Comparison of ENCODE assay signal across 12 mouse cellular contexts in the genomic region with DNA sequence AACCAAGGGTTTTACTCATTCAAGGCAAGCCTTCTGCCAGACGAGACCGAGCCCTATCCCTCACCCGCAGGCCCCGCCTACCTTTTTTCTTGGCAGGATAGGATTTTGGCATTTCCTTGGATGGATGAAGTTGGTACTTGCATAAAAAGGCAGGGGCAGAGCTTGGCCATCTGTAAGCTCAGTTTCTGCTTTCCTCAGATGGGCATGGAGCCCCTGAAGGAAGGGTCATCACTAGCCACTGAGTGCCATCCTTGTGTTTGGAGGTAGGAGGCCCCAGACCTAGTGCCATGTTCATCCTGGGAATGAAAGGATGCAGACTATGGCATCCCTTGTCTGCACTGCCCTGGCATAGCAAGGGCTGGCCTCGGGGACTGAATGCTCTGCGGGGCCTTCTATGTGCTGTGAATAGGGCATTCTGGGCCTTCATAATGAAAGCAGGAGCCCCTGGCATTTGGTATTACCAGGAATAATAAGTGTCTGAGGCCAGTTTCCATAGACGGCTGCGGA. TPM values are rescaled to one million over a fixed set of nuclear protein-coding genes. Genes with fewer than 3 reads are reported as not detected.
DNase-seq lines count a peak whose midpoint lies in the region; ATAC-seq lines count a peak whose summit lies in the region.
"Had no signal": no experiment of that assay in that cellular context is flagged by ENCODE, and none has a peak within 500 bp of the region (broad histone marks: within the 10 kb centered on the region; RNA-seq: fewer than 3 reads in every experiment).

No protein-coding gene starts in this region.

- H3K9me3 ChIP-seq in limb, embryonic 15.5 days, result no peaks in the 10 kb centered on the region
- no peaks in the 10 kb centered on the region for H3K9me3 ChIP-seq in limb, embryonic 10.5 days (replicated peaks)
- H3K9me3 ChIP-seq in hindbrain, embryonic 16.5 days (ENCODE audit: control insufficient read depth, low read length), result no peaks in the 10 kb centered on the region
- H3K9me3 ChIP-seq in midbrain, embryonic 15.5 days, result no peaks in the 10 kb centered on the region
- H3K9me3 ChIP-seq: neural tube, embryonic 12.5 days had no signal

- no peak overlapping the region for H3K4me2 ChIP-seq in limb, embryonic 15.5 days
- no peak overlapping the region for H3K4me2 ChIP-seq in hindbrain, embryonic 16.5 days (ENCODE audit: low read length)
- no peak overlapping the region for H3K4me2 ChIP-seq in midbrain, embryonic 15.5 days
- H3K4me2 ChIP-seq: neural tube, embryonic 12.5 days had no signal

- peak; percentile 38 for DNase-seq in cerebellum, adult 11-12 months
- DNase-seq in cerebellum, postnatal 36 days, result no peak
- DNase-seq in limb, embryonic 10.5 days (ENCODE audit: low spot score), result no peak
- DNase-seq in kidney, adult 18-20 months, result no peak
- no peak for DNase-seq in kidney, adult 11 months
- DNase-seq: embryo, embryonic 11 days; heart, adult 18-20 months had no signal

- no peaks in the 10 kb centered on the region for H3K27me3 ChIP-seq in limb, embryonic 15.5 days
- H3K27me3 ChIP-seq in limb, embryonic 10.5 days (ENCODE audit: low read depth, poor library complexity, severe bottlenecking), result no peaks in the 10 kb centered on the region
- H3K27me3 ChIP-seq in hindbrain, embryonic 16.5 days (replicated peaks; ENCODE audit: control insufficient read depth, insufficient read depth, low read length), result no peaks in the 10 kb centered on the region
- no peaks in the 10 kb centered on the region for H3K27me3 ChIP-seq in midbrain, embryonic 15.5 days (replicated peaks)
- H3K27me3 ChIP-seq: neural tube, embryonic 12.5 days had no signal

- H3K4me1 ChIP-seq in limb, embryonic 15.5 days, result peaks cover 39% of the 10 kb centered on the region
- peaks cover 20% of the 10 kb centered on the region for H3K4me1 ChIP-seq in limb, embryonic 10.5 days
- peaks cover 17% of the 10 kb centered on the region for H3K4me1 ChIP-seq in hindbrain, embryonic 16.5 days (ENCODE audit: control insufficient read depth, insufficient read depth, low read depth, low read length)
- no peaks in the 10 kb centered on the region for H3K4me1 ChIP-seq in midbrain, embryonic 15.5 days
- H3K4me1 ChIP-seq: neural tube, embryonic 12.5 days had no signal

- 78% methylated on average over 8 of the region's 8 CpGs for WGBS in limb, embryonic 15.5 days
- 90% methylated on average over 8 of the region's 8 CpGs for WGBS in limb, embryonic 10.5 days
- WGBS in hindbrain, embryonic 16.5 days, result 74% methylated on average over 8 of the region's 8 CpGs
- WGBS in midbrain, embryonic 15.5 days, result 73% methylated on average over 8 of the region's 8 CpGs

- H3K9ac ChIP-seq in limb, embryonic 15.5 days, result no peak overlapping the region
- H3K9ac ChIP-seq in hindbrain, embryonic 16.5 days (ENCODE audit: low read depth, low read length), result no peak overlapping the region
- no peak overlapping the region for H3K9ac ChIP-seq in midbrain, embryonic 15.5 days
- H3K9ac ChIP-seq: neural tube, embryonic 12.5 days had no signal

- H3K36me3 ChIP-seq in limb, embryonic 15.5 days, result no peaks in the 10 kb centered on the region
- no peaks in the 10 kb centered on the region for H3K36me3 ChIP-seq in limb, embryonic 10.5 days
- no peaks in the 10 kb centered on the region for H3K36me3 ChIP-seq in hindbrain, embryonic 16.5 days (ENCODE audit: control insufficient read depth, insufficient read depth, low read length)
- no peaks in the 10 kb centered on the region for H3K36me3 ChIP-seq in midbrain, embryonic 15.5 days (replicated peaks)
- H3K36me3 ChIP-seq: neural tube, embryonic 12.5 days had no signal

- ATAC-seq in limb, embryonic 15.5 days (ENCODE audit: insufficient number of reproducible peaks, low FRiP score, low TSS enrichment, low read depth), result no peak
- peak; percentile 93 for ATAC-seq in hindbrain, embryonic 16.5 days
- ATAC-seq in midbrain, embryonic 15.5 days (replicated peaks), result peak; percentile 63; the same call in 1 of the 2 replicates
- ATAC-seq: intestine, postnatal 0 days had no signal

- H3K27ac ChIP-seq in limb, embryonic 15.5 days, result peak overlapping the region; percentile 5; the same call in 1 of the 2 replicates
- H3K27ac ChIP-seq in limb, embryonic 10.5 days, result no peak overlapping the region
- H3K27ac ChIP-seq in hindbrain, embryonic 16.5 days (ENCODE audit: low read depth, low read length), result peak overlapping the region; percentile 71
- H3K27ac ChIP-seq in midbrain, embryonic 15.5 days, result peak overlapping the region; percentile 38; the same call in 1 of the 2 replicates
- H3K27ac ChIP-seq: neural tube, embryonic 12.5 days had no signal

- no peak overlapping the region for H3K4me3 ChIP-seq in limb, embryonic 15.5 days
- no peak overlapping the region for H3K4me3 ChIP-seq in limb, embryonic 10.5 days
- no peak overlapping the region for H3K4me3 ChIP-seq in hindbrain, embryonic 16.5 days (ENCODE audit: low read length)
- H3K4me3 ChIP-seq in midbrain, embryonic 15.5 days, result no peak overlapping the region
- H3K4me3 ChIP-seq: neural tube, embryonic 12.5 days had no signal

RNA-seq across cellular contexts. Expression of a gene that starts 11.7 kb away (rescaled TPM):
- polyA plus RNA-seq in limb, embryonic 15.5 days (2015; fragmentation: Nextera tagmentation; extraction: Ambion mirVana), result 13.9 and 15.0 TPM in 2 replicates
- 1.0 and 1.9 TPM in 2 replicates for polyA plus RNA-seq in limb, embryonic 10.5 days (2016; fragmentation: Nextera tagmentation; extraction: Ambion mirVana)
- 14.3 and 14.9 TPM in 2 replicates for polyA plus RNA-seq in hindbrain, embryonic 16.5 days (2015; fragmentation: Nextera tagmentation; extraction: Ambion mirVana)
- 9.7 and 10.1 TPM in 2 replicates for polyA plus RNA-seq in midbrain, embryonic 15.5 days (2015; fragmentation: Nextera tagmentation; extraction: Ambion mirVana)
